Mouse (Mus musculus) cerebellum, postnatal 25 days (tissue): ENCODE results near the gene Pde4dip.

Source experiments
- DNase-seq, 2 experiments: peaks; one replicate each; pipeline ENCODE4 v3.0.0; 2021; ENCODE audit warnings: mixed read lengths in 2 of 2

The Pde4dip gene

DNA sequence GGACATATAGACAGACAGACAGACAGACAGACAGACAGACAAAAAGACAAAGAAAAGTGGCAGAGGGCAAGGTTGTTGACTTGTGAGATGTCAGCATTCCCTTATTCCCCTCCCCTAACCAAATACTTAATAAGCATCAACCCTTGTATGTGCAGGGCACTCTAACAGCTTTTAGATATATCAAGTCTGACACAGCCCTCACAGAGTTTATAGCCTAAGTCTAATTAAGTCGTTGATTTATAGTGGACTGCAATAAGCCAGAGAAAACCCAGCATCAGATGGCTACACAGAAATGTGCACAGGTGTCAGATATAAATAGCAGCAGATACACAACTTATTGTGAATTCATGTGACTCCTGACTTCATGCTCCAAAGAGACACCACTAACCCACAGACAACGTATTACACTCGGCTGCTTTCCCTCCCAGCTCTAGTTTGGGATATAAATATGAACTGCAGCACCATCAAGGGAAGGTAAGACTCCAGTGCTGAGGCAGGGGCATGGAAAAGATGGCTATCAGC is 87.3 kb downstream of the Pde4dip start:
- DNase-seq, result no peak

DNA sequence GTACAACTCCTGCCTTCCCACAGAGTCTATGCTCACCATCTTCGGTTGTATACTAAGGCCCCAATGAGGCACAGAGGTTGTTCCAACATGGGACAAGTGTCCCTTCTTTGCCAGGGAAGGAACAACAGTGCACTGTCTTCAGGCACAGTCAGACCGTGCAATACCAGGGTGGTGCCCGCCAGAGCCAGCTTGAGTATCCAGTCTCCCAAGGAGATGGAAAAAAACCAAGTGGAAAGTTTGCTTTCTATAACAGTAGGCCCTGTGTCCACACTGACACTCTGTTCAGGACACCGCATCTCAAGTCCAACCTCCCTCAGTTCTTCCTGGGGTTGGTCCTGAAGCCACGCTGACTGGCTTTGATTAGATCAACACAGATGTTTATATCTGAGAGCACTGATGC is 87.8 kb downstream of the Pde4dip start:
- DNase-seq, result peak in 1 of 2 experiments; percentile 22

DNA sequence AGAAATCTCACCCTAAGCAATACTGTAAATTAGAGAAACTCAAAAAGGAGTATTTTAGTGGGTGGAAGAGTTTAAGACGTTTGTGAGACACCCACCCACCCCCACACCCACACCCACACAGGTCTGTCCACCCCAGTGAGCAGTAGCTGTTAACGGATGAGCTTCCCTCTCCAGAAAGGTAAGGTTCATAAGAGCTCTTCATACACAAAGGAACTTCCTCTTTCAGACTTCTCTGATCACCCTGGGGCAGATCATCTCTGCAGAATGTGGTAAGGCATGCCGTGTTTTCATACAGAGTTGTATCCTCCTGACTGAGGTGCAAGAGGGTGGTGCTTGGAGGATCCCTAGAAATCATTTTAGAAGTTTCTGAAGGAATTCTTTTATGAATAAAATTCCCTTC is 88.5 kb downstream of the Pde4dip start:
- DNase-seq, result no peak

DNA sequence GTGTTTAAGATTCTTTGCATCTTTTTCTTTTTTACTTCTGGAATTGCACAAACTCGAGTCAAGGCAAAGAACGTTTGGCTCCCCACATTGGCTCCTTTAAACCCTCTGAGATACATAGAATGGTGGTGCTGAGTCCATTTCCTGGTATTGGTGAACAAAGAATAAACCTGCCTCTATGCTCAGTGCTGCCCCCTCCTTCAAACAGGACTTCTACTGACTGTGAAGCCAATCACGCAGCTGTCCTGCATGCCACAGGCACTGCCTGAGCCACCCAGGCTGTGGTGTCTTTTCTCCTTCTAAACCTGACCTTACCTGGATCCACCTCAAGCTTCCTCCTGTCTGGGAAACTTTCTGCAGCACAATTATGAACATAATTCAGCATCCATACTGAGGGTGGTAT is 89.2 kb downstream of the Pde4dip start:
- DNase-seq, result no peak

DNA sequence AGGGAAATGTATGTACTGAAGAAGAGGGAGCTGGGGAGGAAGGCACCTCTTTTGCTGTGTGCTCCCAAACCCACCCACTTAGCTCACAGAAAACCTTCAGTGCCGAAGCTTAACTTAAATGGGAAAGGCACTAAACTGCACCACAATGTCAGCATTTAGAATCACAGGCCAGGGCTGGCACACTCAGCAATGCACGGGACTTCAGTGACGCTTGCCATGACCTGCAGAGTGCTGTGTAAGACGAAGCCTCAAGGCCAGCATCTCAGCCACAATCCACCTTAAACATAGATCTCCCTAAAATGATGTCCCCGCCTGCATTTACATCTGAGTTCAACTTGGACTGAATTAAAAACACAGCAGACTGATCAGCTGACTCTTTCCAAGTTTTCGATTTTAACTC is 91.1 kb downstream of the Pde4dip start:
- no peak for DNase-seq

DNA sequence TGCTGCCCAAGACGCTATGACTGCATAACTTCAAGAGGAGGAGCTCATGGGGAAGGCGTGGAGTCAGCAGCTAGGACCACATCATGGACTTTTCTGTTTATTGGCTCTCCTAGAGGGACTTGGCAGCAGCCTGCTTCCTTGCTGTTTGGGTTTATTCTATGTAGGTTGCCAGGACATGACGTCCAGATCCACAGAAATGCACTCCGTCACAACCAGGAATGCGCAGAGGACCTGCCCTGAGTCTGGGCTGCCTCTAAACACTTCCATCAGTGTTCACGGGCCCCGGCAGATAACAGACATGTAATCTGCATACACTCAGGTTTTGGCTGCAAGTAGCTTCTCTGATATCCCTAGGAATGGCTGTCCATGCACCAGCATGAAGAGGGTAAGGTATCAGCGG is 94.5 kb downstream of the Pde4dip start:
- DNase-seq, result peak; percentile 35 to 42

DNA sequence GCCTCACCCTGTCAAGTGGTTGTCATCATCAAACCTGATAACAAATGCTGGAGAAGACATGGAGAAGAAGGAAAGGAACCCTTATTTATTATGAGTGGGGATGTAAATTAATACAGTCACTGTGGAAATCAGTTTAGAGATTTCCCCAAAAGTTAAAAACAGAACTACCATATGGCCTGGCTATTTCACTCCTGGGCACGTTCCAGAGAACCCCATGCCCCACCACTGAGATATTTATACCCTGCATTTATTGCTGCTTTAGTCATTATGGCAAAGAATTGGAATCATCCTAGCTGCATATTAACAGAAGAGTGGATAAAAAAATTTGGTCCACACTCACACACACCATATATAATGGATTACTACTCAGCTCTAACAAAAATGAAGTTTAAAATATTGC is 98.4 kb downstream of the Pde4dip start:
- peak; percentile 38 to 70 for DNase-seq

DNA sequence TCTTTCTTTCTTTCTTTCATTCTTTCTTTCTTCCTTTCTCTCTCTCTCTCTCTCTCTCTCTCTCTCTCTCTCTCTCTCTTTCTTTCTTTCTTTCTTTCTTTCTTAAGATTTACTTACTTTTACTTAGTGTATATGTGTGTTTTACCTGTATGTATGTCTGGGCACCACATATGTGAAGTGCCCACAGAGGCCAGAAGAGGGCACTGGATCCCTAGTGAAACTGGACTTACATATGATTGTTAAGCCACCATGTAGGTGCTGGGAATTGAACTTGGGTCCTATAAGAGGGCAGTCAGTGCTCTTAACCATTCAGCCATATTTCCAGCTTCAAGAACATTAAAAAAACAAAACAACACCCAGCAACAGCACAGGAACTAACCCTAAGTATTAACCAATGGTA is 99.2 kb downstream of the Pde4dip start:
- no peak for DNase-seq

DNA sequence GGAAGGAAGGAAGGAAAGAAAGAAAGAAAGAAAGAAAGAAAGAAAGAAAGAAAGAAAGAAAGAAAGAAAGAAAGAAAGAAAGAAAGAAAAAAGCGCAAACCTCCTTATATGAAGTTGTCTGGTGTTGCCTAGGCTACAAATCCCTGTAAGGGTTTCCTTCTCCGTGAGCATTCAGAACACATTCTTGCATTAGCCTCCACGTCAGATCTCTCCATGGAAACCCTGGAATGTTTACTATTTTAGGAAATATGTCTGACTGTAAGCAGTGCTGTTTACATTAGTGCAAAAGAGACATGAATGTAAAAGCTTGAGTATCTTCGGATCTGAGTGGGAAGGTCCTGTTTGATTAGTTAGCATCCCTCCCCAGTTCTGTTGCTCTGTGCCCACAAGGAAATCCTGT is 112.3 kb downstream of the Pde4dip start:
- DNase-seq, result no peak

DNA sequence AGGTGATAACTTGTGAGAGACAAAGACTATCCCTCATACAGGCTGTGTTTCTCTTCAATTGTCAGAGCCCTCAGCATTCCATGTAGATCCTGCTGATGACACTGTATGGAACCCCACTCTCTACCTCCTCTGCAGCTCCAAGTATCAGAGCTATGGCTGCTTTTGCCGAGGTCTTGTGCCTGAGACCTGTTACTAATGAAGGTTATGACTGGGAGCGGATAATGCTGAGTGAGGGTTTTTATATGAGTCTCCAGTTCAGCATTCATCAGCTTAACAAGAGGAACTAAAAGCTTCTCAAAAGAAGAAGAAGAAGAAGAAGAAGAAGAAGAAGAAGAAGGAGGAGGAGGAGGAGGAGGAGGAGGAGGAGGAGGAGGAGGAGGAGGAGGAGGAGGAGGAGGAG is 112.8 kb downstream of the Pde4dip start:
- DNase-seq, result no peak

DNA sequence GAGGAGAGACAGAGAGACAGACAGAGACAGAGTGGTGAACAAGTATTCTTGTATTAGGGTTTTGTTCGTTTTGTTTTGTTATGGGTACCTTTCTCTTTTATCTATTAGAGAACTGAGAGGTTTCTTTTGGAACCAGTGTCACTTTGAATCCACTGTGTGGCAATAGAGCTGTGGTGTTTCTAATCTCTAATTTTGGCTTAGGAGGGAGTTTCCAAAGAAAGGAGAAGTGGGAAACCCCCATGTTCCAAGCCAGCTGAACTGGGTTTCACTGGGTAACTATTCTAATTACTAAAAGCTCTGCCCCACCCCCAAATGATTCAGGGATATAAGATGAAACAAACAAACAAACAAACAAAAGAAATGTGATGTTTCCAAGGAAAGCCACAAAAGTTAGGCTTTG is 113.6 kb downstream of the Pde4dip start:
- no peak for DNase-seq

DNA sequence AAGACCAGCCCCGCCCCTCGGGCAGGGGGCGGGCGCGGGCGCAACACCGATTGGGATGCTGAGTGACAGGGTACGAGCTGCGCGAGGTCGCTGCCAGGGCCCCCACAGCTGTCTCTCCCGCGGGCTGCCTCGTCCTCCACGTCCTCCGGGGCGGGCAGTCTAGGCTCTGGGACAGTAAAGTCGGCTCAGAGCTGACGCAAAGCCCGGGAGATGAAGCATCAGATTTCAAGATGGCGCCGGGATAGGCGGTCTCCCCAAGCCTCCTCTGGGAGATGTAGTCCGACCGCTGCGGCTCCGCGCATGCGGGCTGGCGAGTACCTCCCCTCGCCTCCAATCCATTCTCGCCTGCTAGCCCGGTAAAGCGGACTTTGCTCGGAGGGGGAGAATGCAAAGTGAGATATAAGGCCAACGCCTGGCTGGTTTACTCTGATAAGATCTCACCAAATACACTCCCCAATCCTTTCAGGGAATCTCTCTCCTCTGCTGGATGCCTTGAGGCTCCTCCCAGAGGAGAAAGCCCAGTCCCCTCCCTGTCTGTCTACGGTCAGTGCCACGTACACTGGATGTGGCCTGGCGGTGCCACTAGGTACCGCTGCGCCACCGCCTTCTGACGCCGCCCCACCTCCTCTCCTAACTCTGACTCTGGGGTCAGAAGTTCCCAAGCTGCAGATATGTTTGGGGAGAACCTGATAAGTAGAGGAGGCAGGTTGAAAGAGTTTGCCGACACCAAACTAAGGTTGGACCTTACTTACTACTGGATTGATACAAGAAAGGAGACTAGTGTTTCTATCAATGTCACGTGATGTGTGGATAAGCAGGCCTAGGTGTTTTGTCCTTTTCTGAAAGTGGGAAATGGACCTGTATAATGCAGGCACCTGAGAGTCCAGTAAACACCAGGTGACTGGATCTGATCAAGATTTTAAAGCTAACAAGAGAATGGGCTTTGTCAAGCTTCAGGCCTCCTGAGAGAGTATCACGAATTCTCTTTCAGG is 120.4 kb downstream of the Pde4dip start:
- DNase-seq, result peak; percentile 94

DNA sequence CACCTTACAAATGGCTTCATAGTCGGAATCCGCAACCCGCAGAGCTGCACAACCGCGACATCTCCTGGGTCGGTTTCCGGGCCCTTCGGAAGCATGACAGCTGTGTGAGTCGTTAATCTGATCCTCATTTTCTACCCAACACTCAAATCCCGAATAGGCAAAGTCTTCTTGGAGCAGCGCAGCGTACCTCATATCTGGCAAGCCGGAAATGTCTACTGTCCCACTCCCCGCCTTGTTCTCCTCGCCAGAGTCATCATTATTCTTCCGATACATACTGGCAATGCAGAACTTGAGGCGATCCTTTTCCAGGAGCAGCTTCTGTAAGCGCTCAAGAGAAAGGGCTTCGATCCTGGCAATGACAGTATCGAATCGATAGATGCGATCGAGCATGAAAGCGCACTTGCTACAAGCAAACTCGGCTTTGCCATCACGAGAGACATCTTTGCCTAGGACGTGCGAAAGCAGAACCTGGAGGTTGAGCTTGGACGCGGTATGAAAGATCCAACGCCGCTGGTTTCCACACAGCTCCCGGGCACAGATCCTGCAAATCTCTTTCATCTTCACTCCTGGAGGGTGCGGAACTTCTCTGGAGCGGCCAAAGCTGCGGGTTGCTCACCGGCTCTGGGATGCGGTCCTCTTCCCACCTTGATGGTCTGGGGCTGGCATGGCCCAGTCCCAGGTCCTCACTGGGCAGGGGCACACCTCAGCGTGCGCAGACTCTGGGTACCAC is 121.3 kb downstream of the Pde4dip start:
- peak in 1 of 2 experiments; percentile 32 for DNase-seq

DNA sequence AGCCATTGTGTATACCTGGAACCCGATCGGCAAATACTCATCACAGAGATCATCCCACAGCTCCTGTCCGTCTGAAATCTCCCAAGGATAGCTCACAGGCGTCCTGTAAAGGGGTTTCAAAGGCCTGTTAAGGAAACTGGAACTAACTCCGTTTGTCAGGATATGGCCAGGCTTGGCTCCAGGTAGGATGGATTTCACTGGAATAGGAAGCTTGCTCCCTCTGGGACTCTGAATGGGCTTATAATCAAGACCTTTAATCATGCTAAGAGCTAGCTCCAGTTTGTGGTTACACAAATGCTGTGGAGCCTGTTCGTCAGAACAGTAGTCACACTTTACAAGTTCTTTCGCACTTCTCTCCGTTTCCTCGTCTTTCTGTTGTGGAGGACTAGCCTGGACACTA is 122.0 kb downstream of the Pde4dip start:
- DNase-seq, result peak in 1 of 2 experiments; percentile 18

DNA sequence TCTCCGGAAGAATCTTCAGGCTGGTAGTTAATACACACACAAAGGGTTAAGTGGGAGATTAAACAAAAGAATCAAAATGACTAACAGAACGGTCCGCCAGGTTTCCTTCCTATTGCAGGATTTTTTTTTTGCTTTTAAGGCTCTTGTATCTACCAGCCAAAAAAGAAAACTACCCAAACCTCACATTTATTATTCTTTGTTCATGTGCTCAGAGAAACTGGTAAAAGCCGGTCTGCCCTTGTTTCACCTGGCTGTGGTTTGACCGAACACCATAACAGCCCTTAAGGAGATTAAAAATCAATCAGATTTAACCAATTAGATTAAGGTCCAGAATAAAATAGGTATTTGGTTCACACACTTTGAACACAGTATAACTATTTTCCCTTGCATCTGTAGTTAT is 124.4 kb downstream of the Pde4dip start:
- DNase-seq, result no peak

DNA sequence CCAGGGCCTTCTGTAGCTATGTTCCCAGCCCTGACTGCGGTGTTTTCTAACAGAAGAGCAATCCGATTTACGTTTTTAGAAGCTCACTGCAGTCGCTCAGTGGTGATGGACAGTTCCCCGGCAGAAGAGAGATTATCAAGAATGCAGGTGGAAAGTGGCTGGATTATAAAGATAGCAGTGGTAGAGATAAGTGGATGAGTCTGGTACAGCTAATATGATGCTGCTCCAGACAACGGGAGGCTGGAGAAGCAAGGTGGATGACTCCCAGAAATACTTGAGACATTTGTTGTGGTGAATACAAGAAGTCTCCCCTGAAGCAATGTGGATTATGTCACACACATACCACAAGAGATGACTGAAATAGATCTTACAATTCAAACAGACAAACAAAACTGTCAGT is 126.6 kb downstream of the Pde4dip start:
- DNase-seq, result no peak

DNA sequence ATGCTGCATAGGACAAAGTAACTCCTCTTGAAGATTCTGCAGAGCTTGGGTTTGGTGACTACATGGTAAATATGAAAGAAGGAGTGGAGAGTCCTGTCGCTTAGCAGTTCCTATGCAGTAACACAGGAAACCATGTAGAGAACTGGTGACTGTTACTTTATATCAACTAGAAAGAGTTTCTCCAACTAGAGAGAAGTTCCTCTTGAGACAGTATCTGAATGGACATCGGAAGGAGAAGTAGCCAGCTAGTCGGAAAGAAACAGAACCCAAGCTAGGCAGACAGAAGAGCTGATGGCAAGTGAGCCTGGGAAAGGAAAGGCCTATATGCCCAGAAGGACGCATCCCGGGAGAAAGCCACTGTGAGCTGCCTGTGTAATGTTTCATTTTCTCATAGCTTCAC is 127.3 kb downstream of the Pde4dip start:
- no peak for DNase-seq

DNA sequence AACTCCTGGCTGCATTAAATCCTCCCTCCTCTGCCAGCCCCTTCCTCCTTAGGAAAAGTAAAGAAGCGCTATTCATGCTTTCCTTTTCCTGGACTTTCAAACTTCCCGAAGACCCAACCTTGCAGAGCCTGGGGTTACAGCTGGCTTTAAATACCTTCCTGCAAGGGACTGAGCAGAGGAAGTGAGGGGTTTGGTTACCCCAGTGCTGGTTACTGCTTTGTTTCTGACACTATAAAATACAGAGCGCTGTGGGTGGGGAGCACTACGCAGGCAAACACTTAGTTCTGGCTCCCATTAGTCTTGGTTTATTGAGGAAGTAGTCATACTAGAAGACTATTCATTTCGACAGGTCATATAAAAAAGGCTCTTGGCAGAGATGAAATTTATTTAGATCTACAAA is 128.7 kb downstream of the Pde4dip start:
- DNase-seq, result no peak

DNA sequence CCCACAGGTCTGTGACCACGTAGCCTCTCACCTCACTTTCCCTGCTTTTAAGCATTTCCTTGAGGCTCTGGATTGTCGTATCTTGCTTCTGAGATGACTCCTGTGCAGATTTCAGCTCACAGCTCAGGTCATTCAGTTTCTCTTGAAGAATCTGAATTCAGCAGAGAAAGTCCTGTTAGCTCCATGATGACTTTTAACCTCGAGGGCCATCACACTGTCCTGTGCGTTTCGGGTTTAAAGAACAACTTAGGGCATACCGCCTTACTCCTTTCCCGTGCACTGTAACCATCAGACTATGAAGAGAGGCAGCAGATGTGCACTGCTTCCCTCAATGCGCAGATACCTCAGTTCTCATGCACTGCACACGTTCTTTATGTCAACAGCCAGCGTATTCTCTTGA is 131.0 kb downstream of the Pde4dip start:
- DNase-seq, result no peak

DNA sequence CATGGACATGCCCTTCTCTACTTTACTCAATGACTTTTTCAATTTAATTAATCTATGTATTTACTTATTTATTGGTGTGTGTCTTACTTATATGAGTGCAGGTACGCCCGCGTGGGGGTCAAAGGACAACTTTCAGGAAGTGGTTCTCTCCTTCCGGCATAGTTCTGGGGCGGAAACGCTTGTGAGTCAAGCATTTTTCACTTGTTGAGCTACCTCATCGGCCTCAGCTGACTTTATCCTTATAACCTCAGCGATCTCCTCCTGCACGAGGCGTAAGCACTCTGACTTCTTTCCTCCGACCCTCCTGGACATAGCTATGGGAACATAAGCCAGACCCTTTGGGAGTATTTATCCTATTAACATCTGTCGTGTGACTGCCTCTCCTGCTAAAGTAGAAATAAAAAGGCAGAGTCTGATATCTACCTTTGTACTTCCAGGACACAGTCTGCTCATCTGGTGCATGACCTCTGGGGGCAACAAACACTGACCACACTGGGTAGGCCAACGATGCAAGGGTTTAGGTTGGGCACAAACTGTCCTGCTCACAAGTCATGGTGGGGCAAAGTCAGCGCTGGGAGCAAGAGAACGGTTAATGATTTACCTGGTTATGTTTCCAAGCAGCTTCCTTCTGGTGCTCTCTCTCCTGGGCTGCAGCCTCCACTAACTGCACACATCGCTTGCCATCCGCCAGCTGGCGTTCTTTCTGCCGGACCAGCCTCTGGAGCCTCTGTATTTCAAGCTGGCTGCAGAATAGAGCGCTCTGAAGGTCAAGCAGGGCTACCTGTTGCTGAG is 132.0 kb downstream of the Pde4dip start:
- no peak for DNase-seq

DNA sequence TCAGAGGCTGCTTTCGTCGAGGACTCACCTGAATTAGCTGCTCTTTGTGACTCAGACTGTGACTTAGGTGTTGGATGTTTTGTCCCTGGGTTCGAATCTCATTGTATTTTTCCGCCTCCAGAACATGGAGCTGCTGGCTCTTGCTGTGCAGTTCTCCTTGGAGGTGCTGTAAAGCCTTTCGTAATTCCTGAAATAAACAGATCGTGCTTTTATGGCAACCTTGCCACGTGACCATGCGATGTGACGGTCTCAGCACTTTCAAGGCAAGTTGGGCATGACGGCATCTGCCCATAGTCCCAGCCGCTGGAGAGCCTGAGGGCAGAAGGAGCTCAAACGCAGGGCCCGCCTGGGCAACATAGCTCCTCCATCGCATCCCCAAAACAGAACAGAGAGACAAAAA is 133.1 kb downstream of the Pde4dip start:
- DNase-seq, result no peak

DNA sequence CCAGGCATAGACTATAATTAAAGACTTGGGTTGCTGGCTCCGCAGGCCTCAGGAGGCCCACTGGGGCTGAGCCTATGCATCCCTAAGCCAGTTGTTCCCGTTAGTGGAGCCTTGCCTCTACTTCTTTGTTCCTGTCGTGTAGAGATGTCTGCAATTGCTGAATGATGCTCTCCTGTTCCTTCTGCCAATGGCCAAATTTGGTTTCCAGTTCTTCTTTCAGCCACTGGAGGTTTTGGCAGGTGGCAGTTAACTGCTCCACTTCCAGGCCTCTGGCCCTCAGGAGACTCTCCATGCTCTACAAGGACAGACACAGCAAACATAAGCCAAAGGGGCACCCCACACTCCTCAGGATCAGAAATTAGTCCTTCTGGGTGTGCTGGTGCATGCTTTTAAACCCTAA is 135.6 kb downstream of the Pde4dip start:
- DNase-seq, result no peak

DNA sequence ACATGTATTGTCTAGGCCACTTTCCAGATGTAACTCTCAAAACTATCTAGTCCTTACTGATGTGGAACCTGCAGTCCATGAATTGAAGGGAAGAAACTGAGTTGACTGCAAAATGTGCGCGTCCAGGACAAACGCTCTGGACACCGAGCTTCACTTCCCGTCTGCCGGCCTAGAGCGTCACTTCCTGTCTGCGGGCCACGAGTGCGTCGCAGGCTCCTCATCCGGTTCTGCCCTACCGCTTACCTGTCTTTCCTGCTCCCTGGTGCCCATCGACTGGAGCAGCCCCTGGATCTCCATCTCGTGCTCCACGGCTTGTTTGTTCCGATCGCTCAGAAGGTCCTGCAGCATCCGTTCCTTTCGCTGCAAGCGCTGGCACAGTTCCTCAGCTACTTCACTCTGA is 136.9 kb downstream of the Pde4dip start:
- DNase-seq, result no peak
